Mouse (Mus musculus): ENCODE measurements around the gene Unc119b. TPM values are rescaled to one million over a fixed set of nuclear protein-coding genes. Genes with fewer than 3 reads are reported as not detected.
"Not testable (repeated sequence)": the region's sequence is repeated elsewhere in the genome, so short reads cannot be mapped to it uniquely, and the experiment has no call there.

Unc119b gene
- total RNA-seq, 2 experiments from 2014 or later = 28.1 to 30.2 TPM

DNA sequence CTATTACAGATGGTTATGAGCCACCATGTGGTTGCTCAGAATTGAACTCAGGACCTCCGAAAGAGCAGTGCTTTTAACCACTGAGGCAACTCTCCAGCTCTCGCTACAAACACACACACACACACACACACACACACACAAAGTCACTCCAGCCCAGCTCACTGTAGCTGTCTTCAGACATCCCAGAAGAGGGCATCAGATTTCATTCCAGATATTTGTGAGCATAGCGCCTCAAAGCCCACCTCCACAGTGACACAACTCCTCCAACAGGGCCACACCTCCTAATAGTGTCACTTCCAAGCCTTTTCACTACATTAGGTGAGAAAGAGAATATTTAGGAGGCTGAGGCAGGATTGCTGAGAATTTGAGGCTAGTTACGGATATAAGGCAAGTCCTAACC lies 4.3 kb upstream of the Unc119b start:
- no peak for DNase-seq (ENCODE audit: low spot score in 2 of 2)

DNA sequence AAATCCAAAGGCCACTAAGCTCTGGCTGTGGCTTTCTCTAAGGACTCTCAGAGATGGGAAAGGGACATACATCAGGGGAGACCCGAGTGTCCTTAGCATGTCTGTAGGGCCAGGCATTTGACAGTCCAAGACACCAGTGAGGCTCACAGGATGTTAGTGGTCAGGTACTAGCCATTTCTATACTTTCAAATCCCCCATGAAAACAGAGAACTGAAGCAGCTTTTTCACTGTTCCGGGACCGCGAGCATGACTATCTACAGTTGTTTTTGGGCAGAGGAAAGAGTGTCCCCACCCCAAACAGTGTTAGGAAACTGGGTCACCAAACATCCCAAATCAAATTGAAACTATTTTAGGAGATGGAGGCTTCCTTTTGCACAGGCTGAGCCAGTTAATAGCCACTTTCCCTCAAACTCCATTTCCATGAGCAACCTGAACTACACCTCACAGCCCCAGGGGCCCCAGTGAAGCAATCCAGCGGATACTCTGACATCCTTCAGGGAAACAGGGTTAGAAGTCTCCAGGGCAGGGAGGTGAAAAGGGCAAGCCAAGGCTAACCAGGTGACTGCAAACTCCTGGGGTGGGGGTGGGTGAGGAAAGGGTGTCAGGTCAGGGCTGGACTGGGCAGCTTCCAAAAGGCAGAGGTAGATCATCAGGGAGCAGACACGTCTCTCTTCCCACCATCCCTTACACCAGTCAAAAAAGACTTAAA lies 1.3 kb downstream of the Unc119b start:
- no peak for DNase-seq (ENCODE audit: low spot score in 2 of 2)

GRCm38 (mm10) chr5:115132465-115132864 lies 2.3 kb downstream of the Unc119b start:
- no peak for DNase-seq (ENCODE audit: low spot score in 2 of 2)

GRCm38 (mm10) chr5:115129328-115129727 lies 5.4 kb downstream of the Unc119b start:
- no peak for DNase-seq (ENCODE audit: low spot score in 2 of 2)

DNA sequence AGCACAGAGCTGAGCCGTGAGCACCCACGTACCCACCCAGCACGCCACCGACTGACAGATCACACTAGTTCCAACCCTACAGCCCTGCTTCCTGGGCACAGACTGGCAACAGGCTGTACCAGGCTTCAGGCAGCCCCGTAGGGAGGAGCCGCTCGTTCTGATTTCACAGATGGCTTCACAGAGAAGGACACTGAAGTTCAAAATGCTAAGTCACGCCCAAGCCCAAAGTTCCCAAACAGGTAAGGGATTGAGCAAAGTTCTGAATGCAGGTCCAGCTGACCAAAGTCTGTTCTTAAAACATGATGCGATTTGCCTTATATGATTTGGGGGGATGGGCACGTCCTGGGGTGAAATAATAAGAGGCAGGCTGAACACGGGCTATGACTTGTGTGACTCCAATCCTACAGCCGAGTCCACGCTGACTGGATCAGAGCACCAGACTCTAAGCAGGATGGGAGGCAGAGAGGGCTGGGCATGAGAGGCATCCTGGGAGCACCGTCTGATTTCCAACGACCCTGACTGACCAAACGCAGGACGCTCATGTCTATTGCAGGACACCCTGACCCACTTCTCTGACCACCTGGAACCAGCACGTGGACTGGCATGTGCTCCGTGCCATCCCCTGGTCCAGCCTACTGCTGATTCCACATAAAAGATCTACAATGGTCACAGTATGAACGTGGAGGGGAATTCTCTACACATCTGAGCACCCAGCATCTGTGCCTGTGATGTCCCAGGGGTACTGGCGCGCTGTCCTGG lies 7.2 kb downstream of the Unc119b start:
- no peak for DNase-seq (ENCODE audit: low spot score in 2 of 2)

DNA sequence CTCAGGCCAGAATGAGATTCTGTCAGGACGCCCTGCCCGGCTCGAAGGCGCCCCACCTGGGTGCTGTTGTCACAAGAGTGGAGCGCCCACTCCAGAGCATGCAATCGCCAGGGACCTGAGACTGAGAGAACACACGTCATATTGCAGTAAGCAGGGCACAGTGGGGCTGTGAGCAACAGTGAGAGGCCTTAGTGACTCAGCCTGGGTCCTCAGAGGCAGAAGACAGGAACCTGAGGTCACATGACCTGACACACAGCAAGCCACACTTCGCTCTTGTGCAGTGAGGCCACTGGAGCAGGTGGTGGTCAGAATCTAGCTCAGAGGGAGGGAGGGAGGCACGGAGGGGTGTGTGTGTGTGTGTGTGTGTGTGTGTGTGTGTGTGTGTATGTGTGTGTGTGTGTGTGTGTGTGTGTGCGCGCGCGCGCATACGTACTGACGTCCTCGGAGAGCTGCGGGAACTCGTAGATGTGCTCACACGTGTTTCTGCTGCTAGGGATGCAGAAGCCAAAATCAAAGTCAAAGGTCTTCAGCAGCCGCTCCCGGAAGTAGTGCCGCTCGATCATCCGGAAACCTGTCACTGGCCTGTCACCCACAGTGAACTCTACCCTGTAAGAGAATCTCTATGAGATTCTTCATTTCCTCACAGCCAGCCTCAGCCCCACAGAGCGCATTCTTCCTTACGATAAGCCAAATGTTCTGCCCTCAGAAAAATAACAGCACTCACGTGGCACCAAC lies 8.0 kb downstream of the Unc119b start:
- DNase-seq (ENCODE audit: low spot score in 2 of 2) = no peak

- peak; percentile 79 to 93 for DNase-seq (ENCODE audit: low spot score in 2 of 2)
Measured at GRCm38 (mm10) chr5:115125211-115125871, 9.4 kb downstream of the Unc119b start.

DNA sequence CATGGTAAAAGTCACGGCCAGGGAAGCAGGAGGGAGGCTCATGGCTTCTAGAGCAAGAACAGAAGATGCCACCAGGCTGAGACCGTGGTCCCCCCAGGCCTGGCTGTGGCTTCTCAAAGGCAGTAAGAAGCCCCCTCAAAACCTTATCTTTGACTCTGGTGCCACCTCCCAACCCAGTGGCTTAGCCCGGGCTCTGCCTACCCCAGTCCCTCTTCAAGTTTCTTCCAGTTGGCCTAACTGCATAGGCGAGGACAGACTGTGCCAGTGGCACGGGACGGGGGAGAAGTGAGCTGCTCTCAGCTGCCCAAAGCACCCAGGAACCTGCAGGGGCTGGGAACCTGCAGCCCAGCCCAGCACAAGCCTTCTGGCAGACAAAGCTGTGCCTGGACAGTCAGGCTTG lies 10.1 kb downstream of the Unc119b start:
- no peak for DNase-seq (ENCODE audit: low spot score in 2 of 2)

DNA sequence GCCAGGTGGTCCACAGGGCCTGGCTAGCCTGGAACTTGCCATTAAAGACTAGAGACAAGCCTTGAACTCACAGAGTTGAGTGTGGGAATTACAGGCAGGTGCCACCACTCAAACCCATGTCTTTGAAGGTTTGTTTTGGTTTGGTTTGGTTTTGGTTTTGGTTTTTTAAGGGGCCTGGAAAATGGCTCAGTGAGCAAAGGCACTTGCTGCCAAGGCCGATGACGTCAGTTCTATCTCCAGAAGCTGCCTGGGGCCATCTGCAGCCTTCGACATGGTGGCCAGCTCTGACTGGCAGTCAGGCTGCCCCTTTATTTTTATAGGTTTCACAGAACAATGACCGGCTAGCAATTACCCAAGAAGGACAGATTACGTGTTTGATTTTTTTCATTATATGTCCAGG lies 13.8 kb downstream of the Unc119b start:
- no peak for DNase-seq (ENCODE audit: low spot score in 2 of 2)

DNA sequence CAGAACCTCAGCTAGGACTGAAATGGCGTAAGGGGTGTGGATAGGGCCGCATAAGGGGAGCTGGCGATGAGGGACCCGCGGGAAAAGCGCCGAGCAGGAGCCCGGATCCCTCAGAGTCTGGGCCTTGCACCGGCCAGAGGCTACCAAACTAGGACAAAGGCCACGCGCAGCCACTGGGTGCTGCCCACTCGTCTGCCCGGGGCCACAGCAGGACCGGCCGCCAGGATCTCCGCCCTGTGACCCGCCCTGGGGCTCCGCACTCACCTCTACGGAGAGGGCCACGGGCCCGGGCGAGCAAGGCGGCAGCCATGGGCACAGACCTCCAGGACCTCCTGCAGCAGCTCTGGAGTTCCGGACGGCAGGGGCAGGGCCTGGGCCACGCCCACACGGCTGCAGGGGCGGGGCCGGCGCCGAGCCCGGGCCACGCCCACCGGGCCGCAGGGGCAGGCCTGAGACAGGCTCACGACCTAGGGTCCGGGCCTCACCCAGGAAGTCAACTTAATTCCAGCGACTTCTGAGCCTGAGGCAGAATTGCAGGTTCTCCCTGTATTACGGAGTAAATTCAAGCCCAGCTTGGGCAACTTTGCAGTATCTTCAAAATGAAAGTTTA lies 15.7 kb downstream of the Unc119b start, which contains the start of gene Acads:
Gene Acads (minus strand): TSS at position 386 of the 610 bp plus-strand sequence.
- DNase-seq (ENCODE audit: low spot score in 2 of 2) = peak in 1 of 2 experiments; percentile 52

GRCm38 (mm10) chr5:115117467-115117866 lies 17.3 kb downstream of the Unc119b start:
- DNase-seq (ENCODE audit: low spot score in 2 of 2) = no peak

- DNase-seq (ENCODE audit: low spot score in 2 of 2) = no peak
Measured at GRCm38 (mm10) chr5:115116426-115116825, 18.3 kb downstream of the Unc119b start.

GRCm38 (mm10) chr5:115114501-115114900 lies 20.3 kb downstream of the Unc119b start:
- DNase-seq (ENCODE audit: low spot score in 2 of 2) = no peak

DNA sequence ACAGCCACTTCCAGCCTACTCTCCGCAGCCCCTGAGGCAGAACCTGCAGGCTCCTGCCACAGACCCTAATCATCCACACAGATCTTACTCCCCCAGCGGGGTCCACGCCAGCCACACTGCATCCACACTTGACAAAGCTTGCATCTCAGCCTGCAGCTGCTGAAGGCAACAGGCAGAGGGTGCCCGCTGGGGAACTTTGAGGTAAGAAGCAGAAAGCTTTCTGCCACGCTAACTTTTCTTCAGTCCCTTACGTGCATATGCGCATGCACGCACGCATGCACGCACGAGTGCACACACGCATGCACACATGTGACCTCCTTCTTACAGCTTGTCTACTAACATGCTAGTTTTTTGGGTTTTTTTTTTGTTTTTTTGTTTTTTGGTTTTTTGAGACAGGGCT lies 21.5 kb downstream of the Unc119b start:
- DNase-seq (ENCODE audit: low spot score in 2 of 2) = no peak

DNA sequence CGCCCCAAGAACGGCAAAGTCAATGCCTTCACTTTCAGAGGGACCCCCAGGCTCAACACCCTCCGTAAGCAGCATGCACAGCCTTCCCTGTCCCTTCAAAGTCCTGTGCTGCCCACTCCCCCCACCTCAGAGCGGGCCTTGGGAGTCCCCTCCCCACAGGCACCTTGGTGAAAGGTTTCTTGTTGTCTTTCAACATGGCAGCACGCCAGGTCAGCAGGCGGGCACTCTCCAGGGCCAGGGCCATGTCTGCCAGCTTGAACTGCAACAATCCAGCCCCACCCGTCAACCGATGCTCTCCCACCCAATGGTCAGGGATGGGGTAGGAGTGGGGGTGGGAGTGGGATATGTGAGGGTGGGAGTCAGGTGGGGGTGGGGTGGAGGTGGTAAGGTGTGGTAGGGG lies 23.6 kb downstream of the Unc119b start:
- no peak for DNase-seq (ENCODE audit: low spot score in 2 of 2)

DNA sequence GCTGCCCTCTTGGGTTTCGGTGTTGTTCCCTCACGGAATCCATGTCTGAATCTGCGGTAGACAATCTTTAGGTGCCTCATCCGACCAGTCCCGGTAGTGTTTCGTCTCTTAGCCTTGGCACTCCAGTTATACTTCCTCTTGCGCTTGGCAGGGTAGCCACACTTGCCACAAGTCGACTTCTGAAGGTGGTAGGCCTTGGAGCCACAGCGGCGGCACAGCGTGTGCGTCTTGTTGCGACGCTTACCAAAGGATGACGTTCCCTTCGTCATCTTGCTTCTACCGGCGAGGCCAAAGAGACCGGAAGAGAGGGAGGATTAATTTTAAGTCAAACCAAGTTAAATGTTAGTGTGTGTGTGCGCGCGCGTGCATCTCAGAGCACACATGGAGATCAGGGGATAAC lies 31.5 kb downstream of the Unc119b start:
- not testable (repeated sequence) for DNase-seq (ENCODE audit: low spot score in 2 of 2)

DNA sequence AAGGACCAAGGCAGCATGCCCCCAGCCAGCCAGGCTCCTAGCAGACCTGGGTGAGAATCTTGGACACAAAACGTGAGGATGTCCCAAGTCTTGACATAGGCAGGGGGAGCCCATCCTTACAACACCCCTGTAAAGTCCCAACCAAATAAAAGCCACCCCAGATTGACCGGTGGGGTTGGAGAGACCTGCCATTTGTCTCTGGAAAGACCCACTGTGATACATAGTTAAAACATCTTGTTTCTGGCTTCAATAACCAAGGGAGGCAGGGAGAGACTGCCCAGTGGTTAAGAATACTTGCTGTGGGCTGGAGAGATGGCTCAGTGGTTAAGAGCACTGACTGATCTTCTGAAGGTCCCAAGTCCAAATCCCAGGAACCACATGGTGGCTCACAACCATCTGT lies 32.5 kb downstream of the Unc119b start:
- no peak for DNase-seq (ENCODE audit: low spot score in 2 of 2)

GRCm38 (mm10) chr5:115100473-115100872 lies 34.3 kb downstream of the Unc119b start:
- DNase-seq (ENCODE audit: low spot score in 2 of 2) = no peak

DNA sequence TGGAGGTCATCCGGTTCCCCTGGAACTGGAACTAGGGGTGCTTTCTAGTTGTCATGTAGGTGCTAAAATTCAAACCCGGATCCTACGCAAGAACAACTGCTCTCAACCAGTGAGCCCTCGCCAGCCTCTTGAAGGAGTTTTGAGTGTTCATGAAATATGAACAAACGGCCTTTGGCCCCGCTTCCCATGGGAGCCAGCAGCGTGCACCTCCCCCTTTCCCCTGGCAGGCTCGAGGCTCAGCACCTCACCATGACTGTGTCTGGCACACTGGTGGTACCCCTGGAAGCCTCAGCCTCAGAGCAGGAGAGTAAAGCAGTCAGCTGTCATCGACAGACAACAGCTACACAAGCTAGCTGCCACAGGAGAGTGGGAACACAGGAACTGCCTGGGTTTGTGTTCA lies 34.8 kb downstream of the Unc119b start:
- DNase-seq (ENCODE audit: low spot score in 2 of 2) = no peak

DNA sequence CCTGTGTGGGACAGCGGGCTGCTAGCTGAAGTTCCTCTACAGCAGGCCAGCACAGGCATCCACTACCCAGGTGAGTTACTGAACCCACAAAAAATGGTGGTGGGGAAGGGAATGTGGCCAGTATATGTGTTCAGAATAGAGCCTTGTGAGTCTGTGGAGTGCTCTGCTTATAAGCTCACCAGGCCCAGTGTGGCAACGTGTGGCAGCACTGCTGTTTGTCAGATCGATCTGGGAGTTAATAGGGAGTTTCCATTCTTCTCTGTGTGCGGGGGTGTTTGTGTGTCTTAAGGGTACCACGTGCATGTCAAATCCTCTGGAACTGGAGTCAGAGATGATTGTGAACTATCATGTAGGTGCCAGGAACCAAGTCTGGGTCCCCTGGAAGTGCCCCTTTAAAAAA lies 35.2 kb downstream of the Unc119b start:
- DNase-seq (ENCODE audit: low spot score in 2 of 2) = no peak

DNA sequence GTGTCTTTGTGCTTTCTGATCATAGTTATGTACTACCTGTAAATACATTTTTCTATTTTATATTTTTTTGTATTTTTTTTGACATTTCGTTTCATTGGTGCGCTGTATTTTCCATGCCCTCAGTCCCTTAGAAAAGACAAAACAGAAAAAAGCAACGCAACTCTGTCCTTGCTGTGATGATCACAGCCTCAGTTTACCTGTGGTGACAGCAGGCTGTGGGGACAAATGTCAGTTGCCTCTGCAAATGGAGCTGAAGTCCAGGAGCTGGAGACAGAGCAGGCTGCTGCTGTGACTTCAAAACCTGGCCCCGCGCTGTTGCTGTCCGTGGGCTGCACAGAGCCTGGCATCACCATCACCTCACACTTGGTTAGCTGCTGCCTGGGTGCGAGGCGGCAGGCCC lies 36.6 kb downstream of the Unc119b start, which contains the start of gene Gm10401:
Gene Gm10401 (minus strand): TSS at position 101 of the 400 bp plus-strand sequence.
- no peak for DNase-seq (ENCODE audit: low spot score in 2 of 2)

Measured in layer of hippocampus, adult 18-20 months (tissue).